Mouse (Mus musculus): ENCODE results near the gene Ngf. TPM values are rescaled to one million over a fixed set of nuclear protein-coding genes. Genes with fewer than 3 reads are reported as not detected.

Gene Ngf
- 1 to 10 TPM; 1.9 to 2.4 TPM for total RNA-seq (2021)
- long read RNA-seq, experiment 1: 0 reads
- long read RNA-seq, experiment 2: 0 reads

- peak in 1 of 2 experiments; percentile 35 for DNase-seq (ENCODE audit: low spot score in 2 of 2)
These were observed at the start of gene Ngf for GRCm38 (mm10) chr3:102469713-102470448. TSS of gene Ngf (plus strand) at chr3:102469919.

- DNase-seq (ENCODE audit: low spot score in 2 of 2): peak in 1 of 2 experiments; percentile 34
These were observed 24.2 kb upstream of the Ngf start for GRCm38 (mm10) chr3:102445567-102445966.

- DNase-seq (ENCODE audit: low spot score in 2 of 2): no peak
These were observed 23.0 kb upstream of the Ngf start for GRCm38 (mm10) chr3:102446691-102447090.

GRCm38 (mm10) chr3:102454566-102454965 is 15.2 kb upstream of the Ngf start:
- DNase-seq (ENCODE audit: low spot score in 2 of 2): peak in 1 of 2 experiments; percentile 2

- DNase-seq (ENCODE audit: low spot score in 2 of 2): peak in 1 of 2 experiments; percentile 6
These were observed 9.2 kb upstream of the Ngf start for GRCm38 (mm10) chr3:102460528-102460927.

GRCm38 (mm10) chr3:102460986-102461385 is 8.7 kb upstream of the Ngf start:
- DNase-seq (ENCODE audit: low spot score in 2 of 2): no peak

GRCm38 (mm10) chr3:102462703-102463336 is 6.9 kb upstream of the Ngf start:
- DNase-seq (ENCODE audit: low spot score in 2 of 2): no peak

GRCm38 (mm10) chr3:102463339-102463738 is 6.4 kb upstream of the Ngf start:
- no peak for DNase-seq (ENCODE audit: low spot score in 2 of 2)

- peak in 1 of 2 experiments; percentile 37 for DNase-seq (ENCODE audit: low spot score in 2 of 2)
These were observed 3.1 kb upstream of the Ngf start for GRCm38 (mm10) chr3:102466587-102466986.

GRCm38 (mm10) chr3:102467121-102467520 is 2.6 kb upstream of the Ngf start:
- no peak for DNase-seq (ENCODE audit: low spot score in 2 of 2)

GRCm38 (mm10) chr3:102471251-102471650 is 1.5 kb downstream of the Ngf start:
- no peak for DNase-seq (ENCODE audit: low spot score in 2 of 2)

GRCm38 (mm10) chr3:102471799-102472198 is 2.1 kb downstream of the Ngf start:
- DNase-seq (ENCODE audit: low spot score in 2 of 2): no peak

GRCm38 (mm10) chr3:102474275-102475155 is 4.8 kb downstream of the Ngf start:
- DNase-seq (ENCODE audit: low spot score in 2 of 2): no peak

- DNase-seq (ENCODE audit: low spot score in 2 of 2): no peak
These were observed 8.4 kb downstream of the Ngf start for GRCm38 (mm10) chr3:102477917-102478694.

GRCm38 (mm10) chr3:102490393-102491123 is 20.8 kb downstream of the Ngf start:
- no peak for DNase-seq (ENCODE audit: low spot score in 2 of 2)

- no peak for DNase-seq (ENCODE audit: low spot score in 2 of 2)
These were observed 28.4 kb downstream of the Ngf start for GRCm38 (mm10) chr3:102498113-102498512.

- no peak for DNase-seq (ENCODE audit: low spot score in 2 of 2)
These were observed 29.2 kb downstream of the Ngf start for GRCm38 (mm10) chr3:102498931-102499330.

- DNase-seq (ENCODE audit: low spot score in 2 of 2): no peak
These were observed 30.3 kb downstream of the Ngf start for GRCm38 (mm10) chr3:102500031-102500430.

GRCm38 (mm10) chr3:102501186-102501585 is 31.5 kb downstream of the Ngf start:
- no peak for DNase-seq (ENCODE audit: low spot score in 2 of 2)

- no peak for DNase-seq (ENCODE audit: low spot score in 2 of 2)
These were observed 35.4 kb downstream of the Ngf start for GRCm38 (mm10) chr3:102505129-102505528.
